Mouse (Mus musculus): ENCODE results near the gene Mrpl24.

DNA sequence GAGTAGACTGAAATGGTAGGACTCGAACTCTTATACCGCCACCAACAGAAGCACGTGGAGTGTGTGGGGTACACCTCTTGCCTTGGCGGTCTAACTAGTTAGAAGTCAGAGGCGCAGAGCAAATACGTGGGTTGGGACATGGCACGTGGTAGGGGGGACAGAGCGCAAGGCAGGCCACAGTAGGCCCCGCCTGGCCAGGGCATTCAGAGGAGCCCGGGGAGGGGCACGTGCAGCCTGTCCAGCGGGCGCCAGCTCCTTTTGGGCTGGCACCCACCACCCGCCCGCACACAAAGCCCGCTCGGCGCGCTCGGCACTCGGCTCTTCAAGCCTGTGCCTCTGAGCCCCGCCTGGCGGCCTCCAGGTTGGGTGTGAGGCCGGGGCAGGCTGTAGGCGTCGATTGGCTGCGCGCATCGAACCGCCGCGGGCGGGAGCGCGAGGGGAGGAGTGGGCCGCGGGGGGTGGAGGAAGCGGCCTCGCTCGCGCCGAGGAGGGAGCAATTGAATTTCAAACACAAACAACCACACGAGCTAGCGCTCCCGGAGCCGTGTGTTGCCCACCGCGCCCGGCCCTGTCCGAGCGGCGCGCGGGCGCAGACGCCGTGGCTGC, 13.3 kb upstream of the Mrpl24 start, which contains the start of gene Hdgf:
- TF ChIP-seq CTCF (IDR thresholded peaks at IDR 0.05; ENCODE audit: low read depth) (peak; percentile 45), EP300 (IDR thresholded peaks at IDR 0.05; ENCODE audit: low read depth) (no peak)
